Mouse (Mus musculus): ENCODE results near the gene Sebox.
"Not testable (repeated sequence)": the region's sequence is repeated elsewhere in the genome, so short reads cannot be mapped to it uniquely, and the experiment has no call there.

Gene Sebox

DNA sequence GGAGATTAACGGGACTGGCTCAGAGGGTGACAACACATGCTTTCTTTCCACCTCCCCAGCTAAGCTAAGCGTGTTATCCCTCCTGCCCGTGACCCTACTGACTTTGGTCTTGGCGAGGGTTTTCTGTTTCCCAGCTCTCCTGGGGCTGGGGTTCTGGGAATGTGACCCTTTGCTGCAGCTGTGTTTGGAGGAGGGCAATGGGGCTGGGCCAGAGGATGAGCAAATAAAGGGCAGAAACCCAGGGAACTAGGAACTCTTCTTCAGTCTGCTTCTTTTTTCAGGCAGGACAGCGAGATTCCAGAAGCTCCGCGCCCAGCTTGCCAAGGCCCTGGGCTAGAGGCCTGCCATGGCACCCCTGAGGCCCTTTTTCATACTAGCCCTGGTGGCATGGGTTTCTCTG, 4.2 kb upstream of the Sebox start, which contains the start of gene Vtn:
Gene Vtn (plus strand): TSS at position 88 of the 400 bp plus-strand sequence.
- no peak for DNase-seq

DNA sequence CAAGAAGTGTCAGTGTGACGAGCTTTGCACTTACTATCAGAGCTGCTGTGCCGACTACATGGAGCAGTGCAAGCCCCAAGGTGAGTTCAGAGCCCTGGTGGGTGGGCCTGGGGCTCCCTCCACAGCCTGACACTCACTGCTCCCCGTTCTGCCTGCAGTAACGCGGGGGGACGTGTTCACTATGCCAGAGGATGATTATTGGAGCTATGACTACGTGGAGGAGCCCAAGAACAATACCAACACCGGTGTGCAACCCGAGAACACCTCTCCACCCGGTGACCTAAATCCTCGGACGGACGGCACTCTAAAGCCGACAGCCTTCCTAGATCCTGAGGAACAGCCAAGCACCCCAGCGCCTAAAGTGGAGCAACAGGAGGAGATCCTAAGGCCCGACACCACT, 3.7 kb upstream of the Sebox start:
- DNase-seq, result no peak

DNA sequence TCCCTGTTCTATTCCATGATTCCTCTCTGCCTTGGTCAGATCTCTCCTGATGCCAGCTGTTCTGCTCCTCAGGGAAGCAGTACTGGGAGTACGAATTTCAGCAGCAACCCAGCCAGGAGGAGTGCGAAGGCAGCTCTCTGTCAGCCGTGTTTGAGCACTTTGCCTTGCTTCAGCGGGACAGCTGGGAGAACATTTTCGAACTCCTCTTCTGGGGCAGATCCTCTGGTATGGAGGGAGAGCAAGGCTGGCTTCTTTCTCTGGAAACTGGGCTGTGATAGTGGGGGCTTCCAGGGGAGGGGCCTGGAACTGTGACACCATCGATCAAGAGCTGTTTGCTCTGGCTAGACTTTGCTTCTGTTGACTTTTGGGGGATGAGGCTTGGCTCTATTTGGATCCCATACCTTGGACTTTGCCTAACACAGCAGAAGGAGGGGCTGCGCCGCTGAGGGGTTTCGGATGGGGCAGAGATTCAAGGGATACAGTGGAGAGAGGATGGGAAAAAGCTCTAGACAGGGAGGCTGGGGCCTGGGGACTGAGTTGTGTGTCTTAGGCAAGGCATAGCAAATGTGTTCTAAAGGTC, 2.5 kb upstream of the Sebox start:
- DNase-seq, result no peak

DNA sequence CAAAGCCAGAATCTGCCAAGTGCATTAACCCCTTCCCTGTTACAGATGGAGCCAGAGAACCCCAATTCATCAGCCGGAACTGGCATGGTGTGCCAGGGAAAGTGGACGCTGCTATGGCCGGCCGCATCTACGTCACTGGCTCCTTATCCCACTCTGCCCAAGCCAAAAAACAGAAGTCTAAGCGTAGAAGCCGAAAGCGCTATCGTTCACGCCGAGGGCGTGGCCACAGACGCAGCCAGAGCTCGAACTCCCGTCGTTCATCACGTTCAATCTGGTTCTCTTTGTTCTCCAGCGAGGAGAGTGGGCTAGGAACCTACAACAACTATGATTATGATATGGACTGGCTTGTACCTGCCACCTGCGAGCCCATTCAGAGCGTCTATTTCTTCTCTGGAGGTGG, 1.7 kb upstream of the Sebox start:
- no peak for DNase-seq

DNA sequence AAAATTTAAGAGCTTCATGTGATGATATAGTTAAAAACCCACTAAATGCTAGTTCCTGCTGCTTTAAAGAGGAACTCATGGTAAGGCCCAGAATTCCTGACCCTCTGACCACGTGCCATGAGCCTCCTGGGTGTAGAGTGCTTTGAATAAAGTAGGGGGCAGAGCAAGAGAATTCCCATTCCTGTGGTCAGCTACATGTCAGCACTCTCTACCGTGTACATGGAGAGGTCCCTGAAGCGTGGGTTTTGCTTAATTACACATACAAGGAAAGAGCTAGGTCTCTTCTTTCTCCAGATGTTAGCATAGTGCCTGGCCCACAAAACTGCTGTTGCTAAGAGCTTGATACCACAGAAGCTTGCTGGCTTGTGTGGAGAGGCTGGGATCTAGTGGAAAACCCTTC, 2.2 kb downstream of the Sebox start:
- no peak for DNase-seq

DNA sequence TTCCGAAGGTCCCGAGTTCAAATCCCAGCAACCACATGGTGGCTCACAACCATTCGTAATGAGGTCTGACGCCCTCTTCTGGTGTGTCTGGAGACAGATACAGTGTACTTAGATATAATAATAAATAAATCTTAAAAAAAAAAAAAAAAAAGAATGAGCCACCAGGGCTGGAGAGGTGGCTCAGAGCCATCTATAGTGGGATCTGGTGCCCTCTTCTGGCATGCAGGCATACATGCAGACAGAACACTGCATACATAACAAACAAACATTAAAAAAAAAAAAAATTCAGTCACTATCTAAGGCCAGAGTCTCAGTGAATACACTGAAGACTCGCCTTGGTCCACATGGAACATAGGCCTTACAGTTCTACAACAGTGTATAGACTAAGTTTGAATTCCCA, 5.9 kb downstream of the Sebox start:
- peak; percentile 51 for DNase-seq

DNA sequence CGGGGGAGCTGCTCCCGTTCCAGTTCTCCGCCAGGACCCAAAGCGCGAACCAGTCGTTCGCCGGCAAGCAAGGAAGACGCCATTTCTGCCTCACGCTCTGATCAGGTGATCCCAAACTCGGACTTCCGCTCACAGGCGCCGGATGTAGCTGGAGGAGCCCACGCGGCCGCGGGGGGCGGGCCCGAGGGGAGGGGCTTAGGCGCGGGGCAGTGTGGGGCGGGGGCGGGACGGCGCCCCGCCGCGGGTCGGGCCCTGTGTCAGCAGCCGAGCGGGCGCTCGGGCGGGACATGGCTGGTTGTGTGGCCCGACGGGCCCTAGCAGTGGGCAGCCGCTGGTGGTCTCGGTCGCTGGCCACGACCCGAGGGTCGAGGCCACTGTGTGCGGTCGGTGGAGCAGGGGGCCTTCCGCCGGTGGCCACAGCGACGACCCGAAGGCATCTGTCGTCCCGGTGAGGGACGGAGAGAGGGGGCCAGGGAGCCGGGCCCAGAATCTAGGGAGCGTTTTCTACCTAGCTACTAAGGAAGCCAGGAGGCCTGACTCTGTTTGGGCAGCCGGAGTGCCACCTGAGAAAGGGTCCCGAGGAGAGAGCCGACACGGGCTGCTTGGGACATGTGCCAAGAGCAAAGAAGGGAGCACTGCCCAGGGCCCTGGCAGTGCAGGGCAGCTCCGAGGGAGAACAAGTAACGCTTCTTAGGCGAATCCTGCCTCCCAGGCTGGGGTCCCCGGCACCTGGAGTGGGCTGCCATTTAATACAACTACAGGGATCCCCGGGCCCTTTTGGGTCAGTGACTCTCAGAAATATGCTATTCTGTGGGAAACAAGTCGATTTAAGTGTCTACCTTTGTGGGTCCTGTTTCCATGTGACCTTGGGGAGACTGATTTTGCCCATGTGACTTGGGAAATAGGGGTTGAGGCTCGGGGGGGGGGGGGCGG, 9.0 kb downstream of the Sebox start, which contains the start of the genes Tmem199 and Poldip2:
Gene Tmem199 (minus strand): TSS at position 148 of the 933 bp plus-strand sequence.
Gene Poldip2 (plus strand): TSS at position 169 of the 933 bp plus-strand sequence.
- peak; percentile 95 for DNase-seq

DNA sequence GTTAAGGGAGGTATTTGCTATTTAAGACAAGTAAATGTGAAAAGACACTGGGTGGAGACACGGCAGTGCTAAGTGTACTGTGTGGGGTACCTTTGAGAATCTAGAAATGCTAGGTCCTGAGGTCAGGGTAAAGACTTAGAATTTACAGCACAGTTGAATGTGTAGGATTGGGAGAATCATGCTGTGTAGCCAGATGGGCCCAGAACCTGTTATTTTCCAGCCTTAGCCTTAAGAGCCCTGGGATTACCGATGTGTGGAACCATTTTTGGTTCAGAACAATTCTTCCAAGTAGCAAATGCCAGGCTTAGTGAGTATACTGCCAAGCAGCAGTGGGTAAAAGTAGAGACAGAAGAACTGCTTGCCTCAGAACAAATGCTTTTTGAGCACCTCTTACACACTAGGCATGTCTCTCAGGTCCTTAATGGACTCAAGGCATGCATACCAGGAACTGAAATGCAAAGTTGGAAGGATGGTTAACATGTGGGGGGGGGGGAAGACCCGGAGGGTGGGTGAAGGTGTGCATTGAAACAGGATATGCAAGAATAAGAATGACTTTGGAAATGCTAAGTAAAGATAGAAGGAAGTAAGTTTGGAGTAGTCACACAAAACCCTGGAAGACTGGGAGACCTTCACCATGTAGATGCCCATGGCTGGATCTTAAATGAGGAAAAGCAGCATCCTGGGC, 10.0 kb downstream of the Sebox start:
- no peak for DNase-seq

DNA sequence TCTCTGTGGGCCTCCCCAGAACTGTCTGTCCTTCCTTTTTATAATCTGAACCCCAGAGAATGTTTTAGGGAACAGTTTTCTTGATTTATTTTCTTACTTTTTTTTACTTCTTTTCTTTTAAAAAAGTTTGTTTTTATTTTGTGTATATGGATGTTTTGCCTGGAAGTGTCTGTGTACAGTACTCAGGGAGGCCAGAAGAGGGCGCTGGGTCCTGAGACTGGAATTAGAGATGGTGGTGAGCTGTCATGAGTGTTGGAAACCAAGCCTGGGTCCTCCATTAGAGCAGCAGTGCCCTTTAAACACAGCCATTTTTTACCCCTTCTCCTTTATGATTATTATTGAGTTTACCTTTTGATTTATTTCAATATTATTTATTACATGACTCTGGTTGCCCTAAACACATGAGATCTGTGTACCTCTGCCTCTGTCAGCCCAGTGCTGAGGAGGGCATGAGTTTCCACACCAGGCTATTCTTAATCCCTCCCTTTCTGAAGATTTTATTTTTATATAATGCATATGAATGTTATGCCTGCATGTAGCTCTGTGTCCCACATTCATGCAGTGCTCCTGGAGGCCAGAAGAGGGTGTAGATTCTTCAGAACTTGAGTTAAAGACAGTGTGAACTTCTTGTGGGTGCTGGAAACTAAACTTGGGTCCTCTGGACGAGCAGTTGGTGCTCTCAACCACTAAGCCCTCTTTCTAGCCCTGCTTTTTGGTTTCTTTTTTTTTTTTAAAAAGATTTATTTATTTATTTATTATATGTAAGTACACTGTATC, 12.5 kb downstream of the Sebox start:
- no peak for DNase-seq

DNA sequence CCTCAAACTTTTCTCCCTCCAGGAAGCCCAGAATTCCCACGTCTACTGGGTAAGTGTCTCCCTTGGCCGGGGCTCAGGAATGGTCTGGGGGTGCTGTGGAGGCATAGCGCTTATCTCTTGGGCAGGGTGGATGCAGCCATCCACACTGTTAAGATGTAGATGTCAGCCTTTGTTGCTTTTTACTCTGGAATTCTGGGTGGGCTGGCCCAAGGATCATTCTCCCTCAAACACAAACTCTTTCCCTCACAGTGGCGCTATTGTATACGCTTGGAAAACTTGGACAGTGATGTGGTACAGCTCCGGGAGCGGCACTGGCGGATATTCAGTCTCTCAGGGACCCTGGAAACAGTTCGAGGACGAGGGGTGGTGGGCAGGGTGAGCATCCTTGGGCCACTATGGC, 15.7 kb downstream of the Sebox start:
- DNase-seq, result no peak

DNA sequence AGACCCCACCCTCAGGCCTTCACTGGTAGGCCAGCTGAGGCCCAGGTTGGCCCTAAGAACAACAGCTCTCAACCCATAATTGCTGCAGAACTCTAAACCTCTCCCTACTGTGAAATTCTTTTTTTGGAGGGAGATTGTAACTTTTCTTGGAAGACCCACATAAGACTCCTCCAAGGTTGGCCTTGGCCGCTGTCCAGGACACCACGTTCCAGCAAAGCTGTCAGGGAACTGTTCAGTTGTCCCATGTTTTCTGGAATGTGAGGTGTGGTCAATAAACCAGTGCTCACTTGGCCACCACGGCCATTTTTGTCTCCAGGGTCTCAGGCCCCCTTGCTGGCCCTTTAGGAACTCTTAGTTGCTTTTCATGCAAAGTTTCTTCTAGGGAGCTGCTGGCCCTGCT, 18.6 kb downstream of the Sebox start:
- DNase-seq, result no peak

DNA sequence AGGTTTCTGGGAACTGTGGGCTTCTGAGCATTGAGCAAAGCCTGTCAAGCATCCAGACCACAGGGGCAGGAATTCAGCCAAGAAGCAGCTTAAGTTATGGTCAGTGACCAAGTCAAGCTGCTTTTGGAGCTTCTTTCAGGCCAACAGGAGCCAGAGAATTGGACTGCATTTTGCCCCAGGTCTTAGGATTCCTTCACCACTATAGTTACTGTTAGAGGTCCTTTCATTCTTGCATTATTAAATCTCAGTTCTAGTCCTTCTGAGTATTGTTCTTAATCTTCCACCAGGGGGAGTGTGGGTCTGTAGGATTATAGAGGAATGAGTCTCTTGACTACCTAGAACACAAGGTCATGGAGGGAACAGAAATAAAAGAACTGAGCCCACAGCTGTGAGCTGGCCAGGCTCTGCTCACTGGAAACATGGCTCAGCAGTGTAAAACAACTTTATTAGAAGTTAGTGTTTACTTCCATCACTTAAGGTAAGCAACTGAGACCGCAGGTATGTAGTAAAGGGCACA, 19.3 kb downstream of the Sebox start:
- DNase-seq, result peak; percentile 55

DNA sequence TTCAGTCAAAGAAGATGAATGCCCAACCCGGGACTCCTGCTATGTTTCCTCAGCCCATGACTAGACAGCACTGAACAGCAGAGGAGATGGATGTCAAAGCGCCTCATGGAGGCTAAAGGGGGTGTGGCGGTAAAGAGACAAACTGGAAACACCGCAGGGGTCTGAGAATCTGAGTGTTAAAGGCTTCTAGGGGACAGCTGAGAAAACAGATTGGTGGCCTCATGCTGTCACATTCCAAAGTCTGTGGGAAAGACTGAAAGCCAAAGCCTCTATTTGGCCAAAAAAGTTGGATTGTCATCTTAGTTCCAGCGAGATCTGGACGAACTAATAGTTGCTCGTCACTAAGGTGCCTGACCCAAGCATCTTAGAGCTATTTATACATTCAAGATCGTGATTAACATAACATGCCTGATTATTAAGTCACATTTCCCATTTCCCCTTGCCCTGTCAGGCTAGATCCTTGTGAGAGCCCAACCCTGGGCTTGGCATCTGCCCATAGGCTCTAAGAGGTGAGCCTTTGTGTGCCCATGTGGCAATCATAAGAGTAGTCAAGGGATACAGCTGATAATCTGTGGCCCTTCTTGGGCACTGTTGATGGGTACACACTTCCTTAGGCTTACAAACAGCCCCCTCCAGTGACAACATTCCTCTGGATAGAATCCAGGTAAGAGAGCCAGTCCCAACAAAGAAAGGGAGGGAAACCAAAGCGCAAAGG, 20.2 kb downstream of the Sebox start:
- peak; percentile 22 for DNase-seq

DNA sequence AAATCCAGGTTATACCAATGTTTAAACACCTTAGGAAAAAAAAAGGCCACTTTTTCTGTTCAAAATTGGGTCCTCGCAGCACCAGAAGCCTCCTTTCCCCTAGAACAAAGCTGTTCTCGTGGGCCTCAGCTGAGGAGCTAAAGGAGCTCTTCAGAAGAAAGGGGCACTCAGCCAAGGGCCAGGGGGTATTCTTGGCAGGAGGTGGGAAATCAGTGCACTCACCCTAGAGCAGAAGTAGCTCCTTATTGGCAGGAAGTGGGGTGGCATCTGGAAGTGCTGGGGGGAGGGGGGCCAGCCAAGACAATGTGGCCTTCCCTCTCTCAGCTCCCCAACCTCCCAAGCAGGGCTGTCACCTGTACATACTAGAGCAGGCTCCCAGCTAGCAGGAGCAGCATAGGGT, 21.6 kb downstream of the Sebox start:
- no peak for DNase-seq

DNA sequence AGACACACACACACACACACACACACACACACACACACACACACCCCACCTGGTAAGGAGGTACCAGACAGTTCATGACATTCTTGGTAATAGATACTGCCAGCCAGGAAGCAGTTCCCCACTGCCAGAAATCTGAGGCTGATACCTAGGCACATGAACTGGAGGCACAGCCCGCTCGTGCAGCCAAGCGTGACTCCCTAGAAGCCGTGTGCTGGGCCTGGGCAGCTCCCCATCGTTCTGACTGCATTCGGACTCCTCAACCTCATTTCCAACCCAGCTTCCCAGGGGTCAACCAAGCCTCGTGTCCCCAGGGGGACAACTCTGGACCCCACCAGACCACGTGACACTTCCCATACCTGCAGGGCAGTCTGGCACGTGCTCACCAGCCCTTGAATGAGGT, 25.5 kb downstream of the Sebox start:
- peak; percentile 29 for DNase-seq

DNA sequence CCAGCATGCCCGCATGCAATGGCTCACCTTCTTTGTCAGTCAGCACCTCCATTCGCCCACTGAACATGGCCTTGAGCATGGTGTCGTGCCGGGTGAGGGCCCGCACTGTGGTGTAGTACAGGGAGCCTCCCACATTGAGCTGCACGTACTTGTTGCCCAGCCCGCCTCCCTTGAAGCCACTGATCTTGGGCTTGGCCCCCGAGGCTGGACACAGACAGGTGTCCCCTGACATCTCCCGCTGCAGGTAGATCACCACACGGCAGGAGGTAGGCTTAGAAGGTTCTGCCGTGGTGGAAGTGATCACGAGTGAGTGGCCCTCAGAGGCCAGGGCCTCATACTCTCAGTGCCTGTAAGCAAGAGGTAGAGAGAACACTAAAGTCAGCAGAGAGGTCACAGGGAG, 26.8 kb downstream of the Sebox start:
- DNase-seq, result no peak

DNA sequence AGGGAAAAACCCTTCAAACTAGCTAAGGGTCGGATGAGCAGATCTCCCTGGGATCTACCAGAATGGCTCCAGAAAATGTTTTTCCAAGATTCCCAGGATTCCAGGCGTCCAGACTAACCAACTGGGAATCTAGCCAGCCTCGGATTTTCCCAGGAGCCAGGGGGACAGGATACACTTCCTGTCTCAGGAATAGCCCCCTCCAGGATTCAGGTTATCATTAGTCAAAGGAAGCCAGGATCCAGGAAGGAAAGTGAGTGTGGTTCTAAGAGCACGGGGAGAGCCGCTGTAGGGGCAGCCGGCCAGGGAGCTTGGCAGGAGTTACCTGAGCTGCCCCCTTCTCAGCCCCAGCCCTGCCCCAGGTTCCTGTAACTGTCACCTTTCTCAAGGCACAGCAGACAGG, 27.8 kb downstream of the Sebox start:
- peak; percentile 79 for DNase-seq

DNA sequence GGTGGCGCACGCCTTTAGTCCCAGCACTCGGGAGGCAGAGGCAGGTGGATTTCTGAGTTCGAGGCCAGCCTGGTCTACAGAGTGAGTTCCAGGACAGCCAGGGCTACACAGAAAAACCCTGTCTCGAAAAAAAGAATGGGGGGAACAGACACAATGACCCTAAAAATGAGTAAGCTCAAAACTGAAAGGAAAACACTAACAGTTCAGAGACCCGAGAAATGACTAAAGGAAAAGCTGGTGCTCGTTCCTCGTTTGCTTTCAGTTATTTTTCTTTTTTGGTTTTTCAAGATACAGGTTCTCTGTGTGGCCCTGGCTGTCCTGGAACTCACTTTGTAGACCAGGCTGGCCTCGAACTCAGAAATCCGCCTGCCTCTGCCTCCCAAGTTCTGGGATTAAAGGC, 28.3 kb downstream of the Sebox start:
- not testable (repeated sequence) for DNase-seq

DNA sequence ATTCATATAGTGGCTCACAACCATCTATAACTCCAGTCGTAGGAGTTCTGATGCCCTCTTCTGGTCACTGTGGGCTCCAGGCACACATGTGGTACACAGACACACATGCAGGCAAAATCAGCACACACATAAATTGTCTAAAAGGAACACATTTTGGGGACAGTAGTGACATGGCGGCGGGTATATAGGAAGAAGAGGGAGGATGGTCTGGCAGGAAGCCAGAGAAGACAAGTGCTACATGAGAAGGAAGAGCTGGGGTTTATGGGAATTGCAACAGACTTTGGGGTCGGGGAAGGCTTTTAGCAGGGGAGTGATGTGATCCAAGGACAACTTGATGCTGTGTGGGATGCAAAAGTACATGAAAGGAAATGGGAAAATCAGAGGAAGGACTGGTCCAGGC, 31.3 kb downstream of the Sebox start:
- no peak for DNase-seq

DNA sequence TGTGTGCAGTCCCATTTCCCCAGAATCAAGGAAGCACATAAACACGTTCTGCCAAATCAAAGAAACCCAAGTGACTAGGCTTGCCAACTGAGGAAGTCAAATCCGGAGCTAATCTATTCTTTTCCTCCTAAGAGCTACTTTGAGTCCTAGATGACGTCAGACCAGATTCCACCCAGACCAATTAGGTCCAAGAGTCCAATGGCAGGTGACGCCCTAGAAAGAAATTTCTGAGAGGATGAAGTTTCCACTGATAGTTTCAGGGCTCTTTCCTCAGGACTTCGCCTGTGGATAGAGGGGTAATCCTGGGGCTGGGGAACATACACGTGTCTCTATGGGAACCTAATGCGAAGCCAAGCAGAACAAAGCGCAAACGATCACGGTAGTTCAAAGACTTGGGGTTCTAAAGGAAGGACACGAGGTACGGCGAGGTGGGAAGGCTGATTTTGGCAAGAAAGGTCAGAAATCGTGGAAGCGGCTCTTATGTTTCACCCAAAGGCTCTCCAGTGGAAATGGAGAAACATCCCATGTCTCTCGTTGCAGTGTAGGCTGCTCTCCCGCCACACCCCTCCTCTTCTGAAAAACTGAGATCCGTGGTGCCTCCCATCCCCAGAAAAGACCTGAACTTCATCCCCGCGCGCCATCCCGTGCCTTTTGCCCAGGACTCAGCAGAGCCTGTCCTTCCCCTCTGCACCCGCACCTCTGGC, 32.3 kb downstream of the Sebox start:
- peak; percentile 52 for DNase-seq

DNA sequence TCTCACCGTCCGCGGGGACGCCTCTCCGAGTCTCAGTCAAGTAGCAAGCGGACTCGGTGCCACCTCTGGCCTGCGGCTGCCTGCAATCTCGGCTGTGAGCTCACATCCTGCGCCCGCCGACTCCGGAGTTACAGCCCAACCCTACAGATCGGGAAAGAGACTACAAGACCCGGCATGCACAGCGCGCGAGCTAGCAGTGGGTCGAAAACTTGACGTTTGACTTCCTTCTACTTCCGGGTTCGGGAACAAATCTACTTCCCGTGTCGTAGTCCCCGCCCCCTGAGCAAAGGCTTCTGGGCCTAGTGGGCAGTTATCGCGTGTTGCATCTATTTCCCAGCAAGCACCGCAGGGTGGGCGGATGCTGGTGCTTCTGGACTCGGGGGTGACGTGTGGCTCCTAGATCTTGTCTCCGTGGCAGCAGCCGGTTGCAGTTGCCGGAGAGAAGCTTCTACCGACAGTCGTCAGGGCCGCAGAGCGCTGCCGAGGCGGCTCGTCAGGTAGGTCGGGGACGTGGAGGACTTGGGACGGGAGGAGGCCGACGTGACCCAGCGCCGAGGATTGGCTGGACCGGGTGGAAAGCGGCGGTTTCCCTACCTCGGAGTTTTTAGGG, 32.9 kb downstream of the Sebox start, which contains the start of the genes Tnfaip1 and Ift20:
Gene Tnfaip1 (minus strand): TSS at position 253 of the 610 bp plus-strand sequence.
Gene Ift20 (plus strand): TSS at position 282 of the 610 bp plus-strand sequence.
- peak; percentile 98 for DNase-seq
